Comparison of ENCODE assay signal across 9 mouse cellular contexts in genomic region chr10:127081996-127082620, GRCm38 (mm10). TPM values are rescaled to one million over a fixed set of nuclear protein-coding genes. Genes with fewer than 3 reads are reported as not detected.
DNase-seq lines count a peak whose midpoint lies in the region; ATAC-seq and TF ChIP-seq lines count a peak whose summit lies in the region.
"Had no signal": no experiment of that assay in that cellular context is flagged by ENCODE, and none has a peak within 500 bp of the region (broad histone marks: within the 10 kb centered on the region; RNA-seq: fewer than 3 reads in every experiment).

No protein-coding gene starts in this region.

- H3K9ac ChIP-seq in forebrain, embryonic 14.5 days (ENCODE audit: low read length), result peak overlapping the region; percentile 85
- H3K9ac ChIP-seq in liver, embryonic 11.5 days (ENCODE audit: low read depth, low read length), result no peak overlapping the region
- H3K9ac ChIP-seq in heart, embryonic 11.5 days (ENCODE audit: low read depth, low read length), result no peak overlapping the region

- ATAC-seq in forebrain, embryonic 14.5 days, result peak; percentile 27
- no peak; the same call in 1 of the 2 replicates for ATAC-seq in liver, embryonic 11.5 days (replicated peaks; ENCODE audit: low FRiP score)
- no peak for ATAC-seq in heart, embryonic 11.5 days (replicated peaks; ENCODE audit: insufficient number of reproducible peaks, low FRiP score, low TSS enrichment)

- peak overlapping the region; percentile 98 for H3K27ac ChIP-seq in layer of hippocampus, adult 2 months
- H3K27ac ChIP-seq in forebrain, embryonic 14.5 days (ENCODE audit: low read depth, low read length), result no peak overlapping the region
- H3K27ac ChIP-seq in liver, embryonic 11.5 days (ENCODE audit: low read depth, low read length), result no peak overlapping the region
- H3K27ac ChIP-seq in heart, embryonic 11.5 days (ENCODE audit: low read depth, low read length), result no peak overlapping the region

- H3K27me3 ChIP-seq in forebrain, embryonic 14.5 days (replicated peaks; ENCODE audit: control insufficient read depth, insufficient read depth, low read length), result peaks cover 37% of the 10 kb centered on the region
- H3K27me3 ChIP-seq in liver, embryonic 11.5 days (replicated peaks; ENCODE audit: control insufficient read depth, insufficient read depth, low read length), result peaks cover 64% of the 10 kb centered on the region
- H3K27me3 ChIP-seq in heart, embryonic 11.5 days (ENCODE audit: control insufficient read depth, insufficient read depth, low read length), result peaks cover 83% of the 10 kb centered on the region

- peak overlapping the region; percentile 81 for H3K4me3 ChIP-seq in layer of hippocampus, adult 2 months
- peak overlapping the region; percentile 74 for H3K4me3 ChIP-seq in forebrain, embryonic 14.5 days (ENCODE audit: low read depth, low read length)
- no peak overlapping the region for H3K4me3 ChIP-seq in liver, embryonic 11.5 days (ENCODE audit: low read depth, low read length)
- H3K4me3 ChIP-seq in heart, embryonic 11.5 days (ENCODE audit: low read depth, low read length), result no peak overlapping the region; the same call in 1 of the 2 replicates

- DNase-seq in layer of hippocampus, adult 2 months (ENCODE audit: low spot score in 2 of 2), result no peak
- DNase-seq in layer of hippocampus, postnatal 10 days (ENCODE audit: low spot score in 2 of 2), result no peak
- DNase-seq in forebrain, embryonic 14.5 days (ENCODE audit: low spot score), result peak; percentile 84
- no peak for DNase-seq in liver, embryonic 11.5 days (ENCODE audit: low spot score)
- DNase-seq in retina, postnatal 1 day, result peak; percentile 73
- DNase-seq in cerebellum, adult 11 months, result no peak
- DNase-seq in lung, postnatal 25 days (ENCODE audit: low spot score), result no peak

- H3K4me1 ChIP-seq in forebrain, embryonic 14.5 days (ENCODE audit: control insufficient read depth, insufficient read depth, low read length), result peaks cover 31% of the 10 kb centered on the region
- H3K4me1 ChIP-seq in liver, embryonic 11.5 days (replicated peaks; ENCODE audit: control insufficient read depth, insufficient read depth, low read length), result peaks cover 23% of the 10 kb centered on the region
- H3K4me1 ChIP-seq in heart, embryonic 11.5 days (ENCODE audit: control insufficient read depth, insufficient read depth, low read length), result peaks cover 12% of the 10 kb centered on the region

- no peaks in the 10 kb centered on the region for H3K9me3 ChIP-seq in forebrain, embryonic 14.5 days (replicated peaks; ENCODE audit: control insufficient read depth, low read length)
- no peaks in the 10 kb centered on the region for H3K9me3 ChIP-seq in liver, embryonic 11.5 days (ENCODE audit: control insufficient read depth, low read length)
- H3K9me3 ChIP-seq in heart, embryonic 11.5 days (replicated peaks; ENCODE audit: control insufficient read depth, low read length), result no peaks in the 10 kb centered on the region

- H3K4me2 ChIP-seq in forebrain, embryonic 14.5 days (ENCODE audit: low read length), result peak overlapping the region; percentile 97
- peak overlapping the region; percentile 58 for H3K4me2 ChIP-seq in liver, embryonic 11.5 days
- H3K4me2 ChIP-seq in heart, embryonic 11.5 days, result no peak overlapping the region

- peaks cover 10% of the 10 kb centered on the region; the same call in 1 of the 2 replicates for H3K36me3 ChIP-seq in forebrain, embryonic 14.5 days (ENCODE audit: control insufficient read depth, insufficient read depth, low read length)
- no peaks in the 10 kb centered on the region for H3K36me3 ChIP-seq in liver, embryonic 11.5 days (ENCODE audit: control insufficient read depth, insufficient read depth, low read length)
- no peaks in the 10 kb centered on the region for H3K36me3 ChIP-seq in heart, embryonic 11.5 days (ENCODE audit: control insufficient read depth, insufficient read depth, low read length)
- H3K36me3 ChIP-seq: G1E had no signal

- WGBS in forebrain, embryonic 14.5 days, result 24% methylated on average over 8 of the region's 8 CpGs
- 49% methylated on average over 8 of the region's 8 CpGs for WGBS in liver, embryonic 11.5 days
- 28% methylated on average over 8 of the region's 8 CpGs for WGBS in heart, embryonic 11.5 days (ENCODE audit: insufficient replicate concordance)

- TF ChIP-seq CTCF in layer of hippocampus, adult 2 months (conservative IDR thresholded peaks at IDR 0.05), result no peak

RNA-seq across cellular contexts. Expression of gene Agap2, which starts 7.0 kb away (rescaled TPM):
- 100 to 1,000 TPM; 820 to 844 TPM for total RNA-seq in layer of hippocampus, adult 2 months (2021)
- 100 to 1,000 TPM; 542 to 553 TPM for total RNA-seq in layer of hippocampus, postnatal 10 days (2021)
- polyA plus RNA-seq in forebrain, embryonic 14.5 days (2014; fragmentation: Nextera tagmentation; extraction: Ambion mirVana), result 3.9 and 4.7 TPM in 2 replicates
- 2.2 and 2.3 TPM in 2 replicates for polyA plus RNA-seq in liver, embryonic 11.5 days (2014; fragmentation: Nextera tagmentation; extraction: Ambion mirVana)
- polyA plus RNA-seq in heart, embryonic 11.5 days (2014; fragmentation: Nextera tagmentation; extraction: Ambion mirVana), result 0.42 and 0.63 TPM in 2 replicates

RNA-seq across cellular contexts. Expression of gene Tspan31, which starts 12.0 kb away (rescaled TPM):
- total RNA-seq in layer of hippocampus, adult 2 months (2021), result 10 to 100 TPM; 57.2 to 62.1 TPM
- total RNA-seq in layer of hippocampus, postnatal 10 days (2021), result 10 to 100 TPM; 59.9 to 63.4 TPM
- 36.7 and 44.5 TPM in 2 replicates for polyA plus RNA-seq in forebrain, embryonic 14.5 days (2014; fragmentation: Nextera tagmentation; extraction: Ambion mirVana)
- polyA plus RNA-seq in liver, embryonic 11.5 days (2014; fragmentation: Nextera tagmentation; extraction: Ambion mirVana), result 112 and 121 TPM in 2 replicates
- polyA plus RNA-seq in heart, embryonic 11.5 days (2014; fragmentation: Nextera tagmentation; extraction: Ambion mirVana), result 106 and 115 TPM in 2 replicates

RNA-seq across cellular contexts. Expression of gene Cdk4, which starts 18.8 kb away (rescaled TPM):
- 10 to 100 TPM; 84.6 to 94.8 TPM for total RNA-seq in layer of hippocampus, adult 2 months (2021)
- total RNA-seq in layer of hippocampus, postnatal 10 days (2021), result 100 to 1,000 TPM; 157 to 178 TPM
- 1,959 and 2,468 TPM in 2 replicates for polyA plus RNA-seq in forebrain, embryonic 14.5 days (2014; fragmentation: Nextera tagmentation; extraction: Ambion mirVana)
- polyA plus RNA-seq in liver, embryonic 11.5 days (2014; fragmentation: Nextera tagmentation; extraction: Ambion mirVana), result 1,533 and 1,539 TPM in 2 replicates
- polyA plus RNA-seq in heart, embryonic 11.5 days (2014; fragmentation: Nextera tagmentation; extraction: Ambion mirVana), result 1,419 and 1,452 TPM in 2 replicates

RNA-seq across cellular contexts. Expression of gene March9, which starts 22.1 kb away (rescaled TPM):
- 10 to 100 TPM; 19.8 TPM for total RNA-seq in layer of hippocampus, adult 2 months (2021)
- 10 to 100 TPM; 48.6 to 48.9 TPM for total RNA-seq in layer of hippocampus, postnatal 10 days (2021)
- polyA plus RNA-seq in forebrain, embryonic 14.5 days (2014; fragmentation: Nextera tagmentation; extraction: Ambion mirVana), result 8.2 and 8.8 TPM in 2 replicates
- polyA plus RNA-seq in liver, embryonic 11.5 days (2014; fragmentation: Nextera tagmentation; extraction: Ambion mirVana), result 0.38 TPM in 2 replicates
- 0.21 and 0.39 TPM in 2 replicates for polyA plus RNA-seq in heart, embryonic 11.5 days (2014; fragmentation: Nextera tagmentation; extraction: Ambion mirVana)

RNA-seq across cellular contexts. Expression of gene Cyp27b1, which starts 34.1 kb away (rescaled TPM):
- total RNA-seq in layer of hippocampus, adult 2 months (2021), result 1 to 10 TPM; 1.0 to 1.1 TPM
- total RNA-seq in layer of hippocampus, postnatal 10 days (2021), result under 1 TPM; 0.45 to 0.75 TPM
- polyA plus RNA-seq in forebrain, embryonic 14.5 days (2014; fragmentation: Nextera tagmentation; extraction: Ambion mirVana), result 0.09 TPM in 1 of 2 replicates, not detected in the other
- not detected in 2 replicates for polyA plus RNA-seq in liver, embryonic 11.5 days (2014; fragmentation: Nextera tagmentation; extraction: Ambion mirVana)
- 0.11 and 0.13 TPM in 2 replicates for polyA plus RNA-seq in heart, embryonic 11.5 days (2014; fragmentation: Nextera tagmentation; extraction: Ambion mirVana)

Comparison
In these comparisons a context has a peak if more than half of its experiments do, and no peak if none do; other contexts are left out.
1. DNase-seq: peak in forebrain, embryonic 14.5 days (single experiment) and retina, postnatal 1 day (single experiment); none in layer of hippocampus, adult 2 months (0 of 2), layer of hippocampus, postnatal 10 days (0 of 2), liver, embryonic 11.5 days (single experiment), cerebellum, adult 11 months (single experiment) and lung, postnatal 25 days (single experiment).
2. H3K4me3 ChIP-seq: peak in layer of hippocampus, adult 2 months (single experiment) and forebrain, embryonic 14.5 days (single experiment); none in liver, embryonic 11.5 days (single experiment) and heart, embryonic 11.5 days (single experiment).